Mouse (Mus musculus): ENCODE results near the gene Mbd5. TPM values are rescaled to one million over a fixed set of nuclear protein-coding genes. Genes with fewer than 3 reads are reported as not detected.
"Not testable (repeated sequence)": the region's sequence is repeated elsewhere in the genome, so short reads cannot be mapped to it uniquely, and the experiment has no call there.

The Mbd5 gene
- total RNA-seq, 4 experiments from 2014 or later, result 26.0 to 35.6 (median 34.1) TPM

DNA sequence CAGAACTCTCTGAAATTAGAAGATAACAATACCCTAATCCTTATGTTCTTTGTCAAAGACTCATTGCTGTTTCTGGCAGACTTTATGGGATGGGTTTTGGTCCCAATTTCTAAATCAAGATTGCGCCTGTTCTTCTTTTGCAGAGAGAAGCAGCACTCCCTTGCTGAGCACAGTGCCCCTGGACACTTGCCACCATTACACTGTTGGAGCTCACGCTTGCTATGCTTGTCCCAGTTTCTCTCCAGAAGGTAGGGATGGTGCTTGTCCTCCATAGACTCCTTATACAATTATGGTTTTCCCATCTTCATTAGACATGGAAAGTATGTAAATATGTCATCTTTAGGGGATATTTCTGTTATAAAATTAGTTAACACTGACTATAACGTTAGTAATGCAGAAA, 220.5 kb downstream of the Mbd5 start:
- DNase-seq (ENCODE audit: low spot score), result no peak

DNA sequence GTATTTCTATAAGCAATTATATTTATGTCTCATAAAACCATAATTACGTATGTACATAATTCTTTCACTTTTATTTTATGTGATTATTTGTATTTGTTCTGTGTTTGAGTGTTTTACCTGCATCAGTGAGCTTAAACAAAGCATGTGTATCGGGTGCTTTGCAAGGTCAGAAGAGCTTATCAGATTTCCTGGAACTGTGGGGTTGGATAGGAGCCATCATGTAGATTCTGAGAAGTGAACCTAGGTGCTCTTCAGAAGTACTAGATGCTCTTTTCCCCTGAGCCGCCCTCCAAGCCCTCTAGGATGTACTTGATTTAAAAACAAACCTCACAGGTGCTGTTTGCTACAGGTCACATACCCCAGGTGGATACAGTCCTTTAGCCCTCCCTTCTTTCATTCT, 227.7 kb downstream of the Mbd5 start:
- DNase-seq (ENCODE audit: low spot score), result no peak

DNA sequence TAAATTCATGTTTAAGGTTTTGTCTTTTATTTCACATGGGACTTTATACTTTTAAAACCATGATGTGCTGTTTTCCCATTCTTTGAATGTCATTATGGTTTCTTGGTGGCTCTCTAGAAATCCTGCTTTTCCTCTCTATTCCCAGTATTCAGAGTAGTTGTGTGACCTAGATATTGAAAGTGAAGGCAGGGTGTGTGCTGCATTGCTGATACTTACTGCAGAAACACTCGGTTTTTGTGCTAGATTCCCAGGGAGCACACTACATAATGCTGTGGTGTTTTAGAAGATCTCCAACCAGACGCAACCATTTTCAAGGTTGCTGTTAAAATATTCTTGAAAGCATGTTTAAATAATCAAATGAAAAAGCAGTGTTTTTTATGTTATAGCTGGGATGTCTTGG, 241.7 kb downstream of the Mbd5 start:
- DNase-seq (ENCODE audit: low spot score), result no peak

DNA sequence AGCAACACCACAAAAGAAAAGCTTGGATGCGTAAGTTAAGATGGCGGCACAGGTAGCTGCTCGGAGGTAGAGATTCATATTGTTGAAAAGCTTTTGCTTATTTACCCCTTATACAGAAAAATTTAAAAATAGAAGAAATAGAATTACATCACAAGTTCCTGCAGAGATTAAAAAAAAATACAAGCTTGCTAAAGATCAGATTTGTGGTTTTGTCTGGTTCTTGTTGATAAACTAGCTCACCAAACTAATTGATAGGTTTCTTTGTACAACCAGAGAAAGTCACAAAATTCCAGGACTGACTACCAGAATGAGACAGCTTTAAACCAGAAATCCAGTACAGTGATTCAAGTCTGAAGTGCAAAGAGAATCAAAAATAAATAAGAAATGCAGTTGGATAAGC, 242.4 kb downstream of the Mbd5 start:
- DNase-seq (ENCODE audit: low spot score), result no peak

DNA sequence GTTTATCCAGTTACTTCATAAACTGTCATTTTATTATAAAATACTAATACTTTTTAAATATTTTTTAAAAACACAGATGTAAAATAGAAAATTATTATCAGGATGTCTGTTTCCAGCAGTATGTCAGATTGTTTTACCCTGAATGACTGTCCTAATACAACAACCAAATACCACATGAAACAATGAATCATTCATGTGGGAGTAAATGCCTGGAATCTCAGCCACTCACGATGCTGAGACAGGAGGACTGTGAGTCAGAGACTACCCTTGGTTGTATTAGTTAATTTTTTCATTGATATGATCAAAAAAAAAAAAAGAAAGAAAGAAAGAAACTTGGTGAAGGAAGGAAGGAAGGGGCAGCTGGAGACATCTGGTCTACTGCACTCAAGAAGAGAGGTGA, 254.8 kb downstream of the Mbd5 start:
- no peak for DNase-seq (ENCODE audit: low spot score)

DNA sequence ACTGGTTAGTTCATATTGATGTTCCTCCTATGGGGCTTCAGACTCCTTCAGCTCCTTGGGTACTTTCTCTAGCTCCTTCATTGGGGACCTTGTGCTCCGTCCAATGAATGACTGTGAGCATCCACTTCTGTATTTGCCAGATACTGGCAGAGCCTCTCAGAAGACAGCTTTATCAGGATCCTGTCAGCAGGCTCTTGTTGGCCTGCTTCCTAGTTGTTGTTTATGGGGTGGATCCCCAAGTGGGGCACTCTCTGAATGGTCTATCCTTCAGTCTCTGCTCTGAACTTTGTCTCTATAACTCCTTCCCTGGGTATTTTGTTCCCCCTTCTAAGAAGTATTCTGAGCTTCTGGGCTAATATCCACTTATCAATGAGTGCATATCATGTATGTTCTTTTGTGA, 256.4 kb downstream of the Mbd5 start:
- not testable (repeated sequence) for DNase-seq (ENCODE audit: low spot score)

DNA sequence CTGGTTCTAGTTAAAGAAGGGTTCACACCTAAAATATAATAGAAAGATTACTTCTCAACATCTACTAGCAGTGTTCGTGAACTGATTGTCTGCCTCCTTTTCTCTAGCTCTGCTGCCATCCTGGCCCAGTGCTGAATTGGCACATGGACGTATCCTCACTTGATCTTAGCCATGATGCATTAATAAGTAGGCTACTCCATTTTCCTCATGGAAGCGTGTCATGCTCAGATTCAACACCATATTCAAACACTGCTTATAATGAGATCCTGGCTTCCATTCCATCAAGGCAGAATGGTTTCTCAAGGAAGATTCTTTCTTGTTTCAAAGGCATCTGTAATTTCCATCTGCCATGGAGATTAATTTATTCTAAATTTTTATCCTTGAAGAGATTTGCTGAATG, 260.0 kb downstream of the Mbd5 start:
- no peak for DNase-seq (ENCODE audit: low spot score)

DNA sequence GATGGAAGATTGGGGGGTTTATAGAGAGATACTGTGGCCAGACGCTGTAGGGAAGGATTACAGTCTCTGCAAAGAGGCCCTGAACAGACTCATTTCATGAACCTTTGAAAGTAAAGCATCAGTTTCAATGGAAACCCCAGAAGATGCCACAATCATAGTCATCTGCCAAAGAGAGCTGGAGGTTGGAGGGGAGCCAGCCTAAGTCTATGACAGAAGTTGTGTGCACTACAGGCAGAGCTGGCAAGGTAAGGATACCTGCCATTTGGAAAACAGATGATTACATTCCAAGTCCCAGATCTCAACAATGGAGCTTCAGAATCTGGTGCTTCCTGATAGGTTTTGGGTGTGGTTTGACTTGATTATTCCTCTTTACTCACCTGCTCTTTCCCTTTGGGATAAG, 261.1 kb downstream of the Mbd5 start:
- no peak for DNase-seq (ENCODE audit: low spot score)

DNA sequence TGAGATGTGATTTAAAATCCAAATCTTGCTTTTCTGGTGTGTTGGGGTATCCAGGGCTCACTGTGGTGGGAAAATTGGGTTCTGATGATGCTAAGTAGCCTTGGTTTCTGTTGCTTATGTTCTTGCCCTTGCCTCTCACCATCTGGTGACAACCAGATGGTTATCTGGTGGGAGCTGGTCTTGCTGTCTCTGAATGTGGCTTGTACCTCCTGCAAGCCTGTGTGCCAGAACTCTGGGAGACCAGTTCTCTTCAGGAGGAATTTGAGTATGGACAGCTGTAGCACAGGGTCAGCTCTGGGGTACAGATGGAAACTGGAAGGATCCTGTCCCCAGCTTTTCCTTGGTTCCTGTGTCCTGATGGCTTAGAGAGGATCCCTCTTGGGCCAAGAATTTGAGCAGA, 280.4 kb downstream of the Mbd5 start:
- no peak for DNase-seq (ENCODE audit: low spot score)

DNA sequence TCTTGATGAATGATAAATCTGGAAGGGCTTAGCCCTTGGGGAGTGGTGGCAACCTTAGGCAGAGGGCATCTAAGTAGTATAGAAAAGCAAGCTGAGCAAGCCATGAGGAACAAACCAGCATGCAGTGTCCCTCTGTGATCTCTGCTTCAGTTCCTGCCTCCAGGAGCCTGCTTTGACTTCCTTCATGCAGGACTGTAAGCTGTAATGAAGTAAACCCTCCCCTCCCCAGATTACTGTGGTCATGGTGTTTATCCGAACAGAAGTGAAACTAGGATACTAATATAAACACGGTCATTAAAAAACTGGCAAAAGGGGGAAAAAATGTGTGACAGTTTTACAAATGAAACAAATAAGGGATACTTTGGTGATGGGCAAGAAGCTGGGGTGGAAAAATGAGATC, 284.8 kb downstream of the Mbd5 start:
- DNase-seq (ENCODE audit: low spot score), result no peak

DNA sequence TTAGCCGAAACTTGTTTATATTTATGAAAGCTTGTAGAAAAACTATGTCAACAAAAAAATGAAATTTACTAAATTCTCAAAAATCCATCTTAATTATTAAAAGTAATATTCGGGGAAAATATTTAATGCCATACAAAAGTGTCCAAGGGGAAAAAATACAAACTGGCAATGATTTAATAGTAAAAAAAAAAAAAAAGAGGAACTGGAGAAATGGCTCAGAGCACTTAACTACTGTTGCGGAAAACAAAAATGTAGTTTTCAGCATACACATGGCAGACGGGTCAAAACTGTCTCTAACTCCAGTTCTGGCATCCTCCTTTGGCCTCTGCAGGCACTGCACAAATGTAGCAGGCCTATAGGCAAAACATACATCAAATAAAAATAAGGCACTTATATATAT, 292.4 kb downstream of the Mbd5 start:
- no peak for DNase-seq (ENCODE audit: low spot score)

DNA sequence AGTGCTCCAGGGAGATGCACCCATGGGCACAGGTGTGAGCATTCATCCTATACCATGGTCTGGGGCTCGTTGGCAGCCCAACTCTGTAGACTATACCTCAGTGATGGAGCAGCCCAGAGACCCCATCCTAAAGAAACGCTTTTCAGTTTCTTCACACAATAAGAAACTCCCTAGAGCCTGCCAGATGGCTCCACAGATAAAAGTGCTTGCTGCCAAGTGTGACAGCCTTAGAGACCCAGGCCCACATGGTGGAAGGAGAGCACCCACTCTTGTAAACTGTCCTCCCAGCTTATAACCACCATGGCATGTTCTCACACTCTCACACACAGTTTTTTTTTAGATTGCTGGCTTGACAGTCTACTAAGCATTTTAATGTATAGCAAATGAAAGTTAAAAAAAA, 314.8 kb downstream of the Mbd5 start:
- DNase-seq (ENCODE audit: low spot score), result no peak

DNA sequence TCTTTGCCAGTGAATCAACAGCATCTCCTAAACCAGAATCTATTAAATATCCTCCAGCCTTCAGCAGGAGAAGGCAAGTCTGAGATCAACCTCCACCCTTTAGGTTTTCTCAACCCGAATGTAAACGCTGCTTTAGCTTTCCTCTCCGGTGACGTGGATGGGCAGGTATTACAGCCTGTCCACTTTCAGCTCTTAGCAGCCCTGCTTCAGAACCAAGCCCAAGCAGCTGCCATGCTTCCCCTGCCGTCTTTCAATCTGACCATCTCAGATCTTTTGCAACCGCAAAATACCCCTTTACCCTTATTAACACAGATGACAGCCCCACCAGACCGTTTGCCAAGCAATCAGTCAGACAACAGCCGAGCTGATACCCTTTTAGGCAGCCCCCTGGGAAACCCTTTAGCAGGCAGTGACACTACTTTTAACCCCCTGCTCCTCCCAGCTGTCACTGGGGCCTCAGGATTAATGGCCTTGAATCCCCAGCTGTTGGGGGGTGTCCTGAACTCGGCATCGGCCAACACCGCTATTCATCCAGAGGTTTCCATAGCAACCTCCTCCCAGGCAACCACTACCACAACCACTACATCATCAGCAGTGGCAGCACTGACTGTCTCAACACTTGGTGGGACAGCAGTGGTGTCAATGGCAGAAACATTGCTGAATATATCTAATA, 323.1 kb downstream of the Mbd5 start:
- DNase-seq (ENCODE audit: low spot score), result no peak

DNA sequence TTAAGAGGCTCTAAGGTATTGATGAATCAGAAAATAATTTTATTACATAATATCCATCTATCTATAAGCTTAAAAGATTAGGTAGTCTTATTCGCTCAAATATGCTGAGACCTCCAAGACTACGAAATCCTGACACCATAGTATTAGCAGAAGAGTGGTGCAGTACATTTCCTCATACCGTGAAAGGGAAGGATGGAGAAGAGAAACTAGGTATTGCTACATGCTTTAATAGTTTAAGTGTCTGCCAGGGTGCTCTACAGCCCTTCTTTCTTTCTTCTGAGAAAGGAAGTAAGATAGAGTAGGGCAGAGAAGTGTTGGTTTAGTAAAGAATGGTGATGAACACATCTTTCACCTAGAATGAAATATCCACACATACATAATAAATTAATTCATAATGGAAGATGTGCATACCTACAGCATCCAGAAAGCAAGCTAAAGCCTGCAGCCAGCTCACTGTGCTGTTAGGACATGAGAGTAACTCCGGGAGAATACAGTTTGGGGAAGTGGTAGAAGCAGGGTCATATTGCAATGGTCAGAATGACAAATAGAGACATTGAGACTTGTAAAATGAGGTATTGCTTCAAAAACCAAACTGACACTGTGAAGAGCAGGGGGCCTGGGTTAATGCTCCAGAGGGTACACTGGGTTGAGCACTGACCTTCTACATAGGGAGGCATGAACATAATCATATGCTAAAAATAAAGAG, 326.9 kb downstream of the Mbd5 start:
- DNase-seq (ENCODE audit: low spot score), result no peak

DNA sequence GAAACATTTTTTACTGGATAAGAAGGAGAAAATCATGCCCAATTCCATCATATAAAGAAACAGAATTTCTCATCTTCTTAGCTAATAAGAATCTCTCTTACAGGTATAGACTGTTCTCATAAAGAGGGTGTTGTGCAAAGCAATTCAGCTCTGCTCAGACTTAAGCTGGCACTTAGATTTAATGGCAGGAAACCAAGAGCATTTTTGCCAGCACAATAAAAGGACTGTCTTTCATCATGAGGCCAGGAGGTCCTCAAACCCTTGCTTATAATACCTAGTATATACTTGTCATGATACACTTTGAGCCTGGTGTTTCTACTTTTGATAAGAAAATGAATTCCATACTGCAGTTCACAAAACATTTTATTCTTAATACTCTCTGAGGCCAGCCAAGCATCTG, 331.2 kb downstream of the Mbd5 start:
- DNase-seq (ENCODE audit: low spot score), result no peak

DNA sequence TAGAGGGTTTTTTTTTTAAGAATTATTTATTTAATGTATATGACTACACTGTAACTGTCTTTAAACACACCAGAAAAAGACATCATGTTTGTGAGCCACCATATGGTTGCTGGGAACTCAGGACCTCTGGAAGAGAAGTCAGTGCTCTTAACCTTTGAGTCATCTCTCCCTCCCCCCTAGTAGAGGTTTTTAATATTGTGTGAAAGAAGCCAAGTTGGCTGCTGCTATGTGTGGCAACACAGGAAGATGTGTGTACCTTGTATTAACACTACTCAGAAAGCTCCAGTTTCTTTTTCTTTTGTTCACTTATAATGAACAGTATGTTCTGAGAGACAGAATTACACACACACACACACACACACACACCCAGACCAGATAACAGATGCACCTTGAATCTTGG, 334.3 kb downstream of the Mbd5 start:
- DNase-seq (ENCODE audit: low spot score), result no peak

DNA sequence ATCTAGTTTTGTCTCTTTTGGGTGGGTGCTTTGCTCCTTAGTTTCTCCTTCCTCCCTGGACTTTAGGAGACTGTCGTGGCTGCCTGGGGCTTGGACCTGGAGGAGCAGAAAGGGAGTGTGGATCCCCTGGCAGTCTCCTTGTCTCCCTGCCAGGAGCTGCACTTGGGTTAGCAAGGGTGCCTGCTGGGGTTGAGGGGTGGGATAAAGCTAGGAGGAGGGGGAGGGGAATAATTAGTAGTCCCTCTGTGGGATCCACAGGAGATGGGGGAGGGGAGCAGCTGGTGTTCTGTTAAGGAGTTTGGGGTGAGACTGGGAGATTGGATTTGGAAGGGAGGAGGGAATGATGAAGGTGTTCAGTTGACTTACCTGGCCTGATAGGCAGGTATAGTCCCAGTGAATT, 337.7 kb downstream of the Mbd5 start:
- DNase-seq (ENCODE audit: low spot score), result no peak

DNA sequence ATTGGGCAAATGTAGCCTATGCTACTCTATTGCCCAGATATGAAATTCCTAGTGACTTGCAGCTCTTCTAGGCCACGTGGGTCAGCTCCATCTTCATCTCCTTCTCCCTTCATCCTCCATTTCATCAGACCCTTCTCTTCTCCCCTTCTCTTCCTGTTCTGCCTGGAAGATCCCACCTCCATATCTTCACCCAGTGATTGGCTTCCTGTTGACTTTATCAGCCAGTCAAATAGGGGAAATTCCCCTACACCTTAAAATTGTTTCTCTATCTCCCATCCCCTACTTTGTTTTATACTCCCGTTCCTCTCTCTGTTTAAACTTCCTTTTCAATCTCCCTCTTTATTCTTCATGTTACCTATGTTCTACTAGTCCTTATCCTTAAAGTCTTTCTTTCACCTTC, 342.4 kb downstream of the Mbd5 start:
- DNase-seq (ENCODE audit: low spot score), result no peak

DNA sequence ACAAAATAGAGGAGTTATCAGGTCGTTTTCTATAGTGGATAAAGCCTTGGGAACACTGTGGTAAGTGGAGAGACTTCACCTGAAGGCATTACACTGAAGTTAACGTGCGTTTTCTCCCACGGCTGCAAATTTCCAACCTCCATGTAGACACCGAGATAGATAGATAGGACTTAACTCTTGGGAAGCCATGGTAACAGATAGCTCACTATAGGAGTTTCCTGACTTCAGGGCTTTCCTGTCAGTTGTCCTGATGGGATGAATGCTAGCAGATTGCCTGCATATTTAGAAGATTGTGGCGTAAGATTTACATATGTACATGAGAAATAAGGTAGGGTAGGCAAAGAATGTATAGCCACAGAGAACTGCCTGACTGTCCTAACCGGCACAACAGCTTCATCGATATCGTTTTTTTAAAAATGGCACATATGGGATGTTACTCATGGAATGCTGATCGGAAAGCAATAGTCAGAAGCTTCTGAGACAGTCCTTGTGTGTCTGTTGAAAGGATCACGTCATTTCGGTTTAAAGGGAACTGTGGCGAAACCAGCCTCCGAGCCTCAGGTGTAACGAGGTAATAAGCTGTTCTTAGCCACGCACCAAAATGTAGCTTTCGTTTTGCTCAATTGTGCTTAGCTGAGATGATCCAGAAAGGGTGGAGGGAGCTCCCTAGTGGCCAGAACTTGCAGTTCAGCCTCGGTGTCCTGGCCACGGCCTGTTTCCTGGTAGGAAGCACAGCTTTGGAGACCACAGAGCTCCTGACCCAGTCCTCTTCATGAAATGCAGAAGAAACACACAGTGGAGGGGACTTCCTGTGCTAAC, 363.5 kb downstream of the Mbd5 start:
- DNase-seq (ENCODE audit: low spot score), result peak; percentile 85

DNA sequence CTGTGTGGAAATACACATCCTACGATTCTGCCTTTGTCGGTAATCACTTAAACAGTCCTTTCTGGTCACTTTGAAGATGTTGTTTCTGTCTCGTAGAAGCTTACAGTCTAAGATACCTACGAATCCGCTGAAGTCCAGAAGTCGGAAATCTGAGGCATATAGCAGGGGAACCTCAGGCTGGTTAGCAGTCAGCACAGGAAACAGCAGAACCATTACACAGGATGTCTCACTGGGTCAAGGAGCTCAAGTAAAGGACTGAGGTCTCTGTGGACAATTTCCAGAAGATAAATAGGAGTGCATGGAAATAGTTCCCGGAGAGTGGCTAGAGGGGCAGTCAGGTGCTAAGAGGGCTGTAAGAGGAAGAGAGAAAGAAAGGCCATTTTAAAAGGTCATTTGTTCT, 384.3 kb downstream of the Mbd5 start:
- no peak for DNase-seq (ENCODE audit: low spot score)

DNA sequence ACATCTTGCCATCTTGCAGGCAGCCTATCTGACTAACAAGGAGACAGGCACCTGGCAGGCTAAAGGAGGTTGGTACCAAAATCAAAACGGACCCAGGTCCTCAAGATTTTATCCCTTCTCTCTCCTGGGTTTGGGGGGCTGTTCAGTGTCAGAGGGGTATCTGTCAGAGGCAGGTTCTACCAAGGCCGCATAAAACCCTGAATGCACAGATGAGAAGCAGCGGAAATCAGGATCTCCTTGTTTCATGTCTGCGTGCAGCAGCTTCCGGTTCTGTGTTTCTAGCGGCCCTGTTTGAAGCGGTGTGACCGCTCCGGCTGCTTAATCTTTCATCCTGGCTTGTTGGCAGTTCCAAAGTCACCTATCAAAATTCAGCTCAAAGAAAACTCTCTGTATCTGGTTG, 386.0 kb downstream of the Mbd5 start:
- no peak for DNase-seq (ENCODE audit: low spot score)

DNA sequence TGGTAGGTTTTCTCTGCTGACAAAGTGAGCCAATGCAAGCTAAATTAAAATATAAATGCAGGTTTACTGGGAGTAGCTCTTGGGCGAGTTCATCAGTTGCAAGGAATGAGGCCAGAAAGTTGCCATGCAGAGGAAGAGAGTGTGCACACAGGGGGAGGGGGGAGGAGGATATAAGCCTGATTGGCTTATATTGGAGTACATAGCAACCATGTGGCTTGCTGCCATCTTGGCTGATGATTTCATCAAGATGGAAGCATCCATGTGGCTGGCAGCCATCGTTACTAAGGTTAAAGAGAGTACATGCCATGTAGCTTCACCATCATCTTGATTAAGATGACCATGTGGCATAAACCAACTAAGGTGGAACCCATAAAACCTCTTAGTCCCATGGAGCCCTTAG, 395.0 kb downstream of the Mbd5 start:
- DNase-seq (ENCODE audit: low spot score), result no peak

DNA sequence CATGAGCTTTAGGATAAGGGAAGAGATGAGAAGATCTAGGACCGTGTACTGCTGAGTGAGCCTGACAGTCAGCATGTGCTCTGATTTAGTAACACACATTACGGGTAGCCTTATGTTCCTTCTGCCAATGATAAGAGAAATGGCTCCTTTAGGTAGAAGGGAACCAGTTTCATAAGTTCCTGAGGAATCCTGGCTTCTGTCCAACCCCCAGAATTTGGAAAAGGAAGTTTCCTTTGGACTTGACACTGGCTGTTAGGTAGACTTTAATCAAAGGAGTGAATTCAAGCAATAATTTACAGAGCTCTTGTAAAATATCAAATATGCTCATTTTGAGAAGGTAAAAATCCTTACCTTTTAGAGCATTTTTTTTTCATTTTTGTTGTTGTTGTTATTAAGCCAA, 396.5 kb downstream of the Mbd5 start:
- DNase-seq (ENCODE audit: low spot score), result no peak

All from heart, adult 8-10 months (tissue).